Mouse (Mus musculus) gastrocnemius, adult 2 months (tissue): ENCODE measurements around the gene Spag17. TPM values are rescaled to one million over a fixed set of nuclear protein-coding genes. Genes with fewer than 3 reads are reported as not detected.
A peak's percentile ranks its signal among the peaks of the same experiment; 100 is the strongest.

ENCODE experiments used
- DNase-seq: peaks from one replicate; pipeline ENCODE4 v3.0.0; 2022
- H3K27ac ChIP-seq: fragments of 200-600 bp; 2 replicates; pipeline ENCODE4 v1.8.1; 2022; ENCODE audit warnings: mild to moderate bottlenecking
- H3K4me3 ChIP-seq: fragments of 200-600 bp; 2 replicates; pipeline ENCODE4 v1.8.1; 2022; ENCODE audit warnings: mild to moderate bottlenecking, moderate library complexity
- CTCF ChIP-seq: fragments of 200-600 bp; IDR thresholded peaks from 2 replicates; pipeline ENCODE4 v1.8.1; 2022; ENCODE audit warnings: antibody characterized with exemption, mild to moderate bottlenecking, moderate library complexity
- intact Hi-C: fragments of 180-260 bp; cut with DNase I; formaldehyde crosslinking; loops from one replicate; pipeline ENCODE4 v1.15.1; 2025
- total RNA-seq, 2 experiments: library from RNA; stranded (reverse); gene quantifications; 2 replicates each; pipeline ENCODE4 v1.2.3; 2021

Spag17 gene
- total RNA-seq, 2 experiments from 2014 or later = not detected

DNA sequence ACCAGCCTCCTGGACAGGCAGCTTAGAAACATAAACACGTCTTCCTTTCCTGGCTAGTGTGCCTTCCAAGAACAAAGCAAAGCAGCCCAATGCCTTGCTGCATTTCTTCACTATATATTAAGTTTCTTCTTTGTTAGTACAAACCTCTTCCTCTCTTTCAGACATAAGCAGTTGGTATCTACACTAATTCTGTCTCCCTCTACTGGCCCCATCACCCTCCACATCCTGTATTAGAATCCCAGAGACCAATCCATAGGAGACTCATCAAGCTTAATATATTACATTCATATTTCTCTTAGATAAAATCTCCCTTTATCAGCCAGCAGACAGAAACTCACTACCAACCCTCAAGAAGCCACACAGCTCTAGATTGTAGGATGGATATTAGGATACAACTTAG lies 237.2 kb downstream of the Spag17 start:
- no peak overlapping the region for H3K4me3 ChIP-seq
- no peak for TF ChIP-seq CTCF
- DNase-seq = no peak
- H3K27ac ChIP-seq = no peak overlapping the region
- intact Hi-C loops = no loop called here

DNA sequence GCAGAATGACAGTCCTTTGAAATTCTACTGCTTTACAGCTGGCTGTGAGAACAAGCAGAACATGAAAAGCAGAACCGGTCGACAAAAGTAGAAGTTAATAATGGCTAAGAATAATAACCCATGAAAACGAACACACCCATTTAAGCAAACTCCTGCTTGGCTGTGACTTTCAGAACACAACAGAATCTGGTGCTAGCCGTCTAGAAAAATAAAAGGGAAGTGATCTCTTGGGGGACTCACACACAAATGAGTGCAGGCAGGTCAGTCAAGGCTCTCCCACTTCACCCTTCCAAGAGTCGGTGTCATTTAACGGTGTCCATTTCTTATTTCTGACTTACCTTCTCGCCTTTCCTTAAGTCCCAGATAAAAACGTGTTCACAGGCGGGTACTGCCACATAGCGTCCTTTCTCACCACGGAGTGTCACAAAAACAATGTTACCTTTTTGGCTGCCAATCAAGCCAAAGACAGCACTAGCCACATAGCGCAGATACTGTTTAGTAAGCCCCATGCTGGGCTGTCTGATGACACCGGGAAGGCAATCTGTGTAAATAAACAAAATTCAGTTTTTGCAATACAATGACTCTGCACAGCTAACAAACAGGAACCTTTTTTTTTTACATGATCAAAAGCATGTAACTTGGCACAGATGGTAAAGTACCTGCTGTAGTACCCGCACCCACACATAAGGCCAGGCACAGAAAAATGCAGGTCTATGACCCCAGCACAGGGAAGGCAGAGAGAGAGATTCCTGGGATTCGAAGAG lies 275.7 kb downstream of the Spag17 start:
- intact Hi-C loops = loop anchor here (10.0 kb wide), 1 partner anchor 524 kb away; the partner anchor contains the start of gene Man1a2
- TF ChIP-seq CTCF = no peak
- no peak overlapping the region for H3K27ac ChIP-seq
- no peak for DNase-seq
- peak overlapping the region; percentile 85 for H3K4me3 ChIP-seq

DNA sequence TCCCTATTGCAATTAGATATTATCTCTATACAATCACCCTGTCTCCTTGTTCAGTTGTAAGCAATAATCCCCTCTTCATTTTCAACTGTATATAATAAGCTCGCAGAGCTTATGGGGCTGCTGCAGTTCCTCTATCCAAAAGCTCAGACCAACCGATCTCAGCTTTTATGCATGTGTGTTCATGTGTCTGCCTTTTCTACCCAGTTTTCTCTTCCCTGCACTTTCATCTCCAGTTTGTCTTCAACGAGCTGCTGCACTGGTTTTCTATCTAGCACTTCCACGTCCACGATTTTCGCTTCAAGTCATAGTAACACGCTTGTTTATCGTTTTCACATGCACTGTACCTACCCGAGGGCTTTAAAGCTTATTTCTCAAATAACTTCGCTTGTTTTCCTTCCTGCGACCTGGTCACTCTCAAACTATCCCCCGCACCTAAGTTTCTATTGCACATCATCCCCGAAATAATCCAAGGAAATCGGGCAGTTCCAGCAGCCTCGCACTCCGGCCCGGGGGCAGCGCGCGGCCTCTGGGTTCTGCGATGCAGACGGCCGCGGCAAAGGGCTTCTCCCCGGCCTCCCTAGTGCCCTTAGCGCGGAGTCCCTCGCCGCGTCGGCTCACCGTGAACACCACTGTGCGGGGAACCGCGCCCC lies 276.6 kb downstream of the Spag17 start:
- H3K4me3 ChIP-seq = peak overlapping the region; percentile 85
- intact Hi-C loops = loop anchor here (10.0 kb wide), 1 partner anchor 523 kb away; the partner anchor contains the start of gene Man1a2
- no peak for DNase-seq
- H3K27ac ChIP-seq = peak overlapping the region; percentile 92
- TF ChIP-seq CTCF = no peak

DNA sequence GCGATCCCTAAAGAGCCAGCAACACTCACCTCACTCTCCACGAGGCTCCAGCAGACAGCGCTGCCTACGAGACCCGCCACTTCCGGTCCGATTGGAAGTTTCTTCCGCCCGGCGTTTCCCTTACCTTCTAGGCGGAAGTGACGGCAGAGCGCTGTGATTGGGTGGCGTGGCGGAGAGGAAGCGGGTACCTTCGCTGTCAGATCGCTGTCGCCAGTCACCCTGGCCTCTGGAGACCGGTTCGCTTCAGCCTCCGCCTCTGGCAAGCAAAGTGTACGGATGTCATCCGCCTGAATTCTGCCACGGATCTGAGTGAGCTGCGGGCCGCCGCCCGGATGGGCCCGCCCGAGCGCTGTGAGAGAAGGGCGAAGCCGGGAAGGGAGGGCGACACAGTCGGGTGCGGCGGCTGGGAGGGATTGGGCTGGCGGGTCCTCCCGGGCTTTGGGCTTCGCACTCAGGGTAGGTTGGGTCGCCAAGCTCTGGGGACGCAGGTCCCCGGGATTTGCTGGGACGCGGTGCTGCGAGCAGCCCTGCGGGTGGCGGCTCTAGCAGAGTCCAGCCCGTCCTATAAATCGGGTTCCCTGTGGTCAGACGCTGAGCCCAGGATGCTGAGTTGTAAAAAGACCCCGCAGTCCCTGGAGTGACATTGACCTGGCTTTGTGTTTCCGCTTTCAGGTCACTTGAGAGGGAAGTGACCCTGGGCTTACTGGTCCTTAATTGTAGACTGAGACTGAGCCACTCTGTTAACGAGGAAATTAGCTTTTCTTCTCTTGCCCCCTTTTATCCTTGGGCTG lies 277.3 kb downstream of the Spag17 start, which contains the start of the genes Gdap2 and Wdr3:
Gdap2 (plus strand) TSS at position 67 of the 791 bp plus-strand sequence.
Wdr3 (minus strand) TSS at position 93 of the 791 bp plus-strand sequence.
- no peak for TF ChIP-seq CTCF
- peak; percentile 96 for DNase-seq
- intact Hi-C loops = loop anchor here (10.0 kb wide), 1 partner anchor 522 kb away; the partner anchor contains the start of gene Man1a2
- H3K27ac ChIP-seq = peak within 1 kb of the TSS; percentile 92
- peak within 1 kb of the TSS; percentile 85 for H3K4me3 ChIP-seq

DNA sequence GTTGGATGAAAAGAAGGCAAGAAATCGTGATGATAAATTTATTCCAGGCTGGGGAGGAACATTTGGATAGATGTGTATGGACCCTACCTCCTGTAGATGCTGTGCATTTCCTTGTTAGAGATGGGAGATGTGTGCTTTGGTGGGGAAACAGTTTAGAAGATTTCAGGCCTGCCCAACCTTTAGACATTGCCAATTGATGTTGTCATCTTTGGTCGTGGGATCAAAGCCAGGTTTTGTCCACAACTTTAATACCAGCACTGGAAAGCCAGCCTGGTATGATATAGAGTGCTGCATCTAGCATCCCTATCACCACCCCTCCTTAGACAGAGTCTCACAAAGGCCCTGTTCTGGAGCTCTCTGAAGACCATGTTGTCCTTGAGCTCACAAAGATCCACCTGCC lies 278.4 kb downstream of the Spag17 start:
- Histone ChIP-seq H3K4me3 (peak overlapping the region; percentile 23), H3K27ac (no peak overlapping the region)
- no peak for TF ChIP-seq CTCF
- DNase-seq = no peak
- intact Hi-C loops = loop anchor here (10.0 kb wide), 1 partner anchor 521 kb away; the partner anchor contains the start of gene Man1a2

DNA sequence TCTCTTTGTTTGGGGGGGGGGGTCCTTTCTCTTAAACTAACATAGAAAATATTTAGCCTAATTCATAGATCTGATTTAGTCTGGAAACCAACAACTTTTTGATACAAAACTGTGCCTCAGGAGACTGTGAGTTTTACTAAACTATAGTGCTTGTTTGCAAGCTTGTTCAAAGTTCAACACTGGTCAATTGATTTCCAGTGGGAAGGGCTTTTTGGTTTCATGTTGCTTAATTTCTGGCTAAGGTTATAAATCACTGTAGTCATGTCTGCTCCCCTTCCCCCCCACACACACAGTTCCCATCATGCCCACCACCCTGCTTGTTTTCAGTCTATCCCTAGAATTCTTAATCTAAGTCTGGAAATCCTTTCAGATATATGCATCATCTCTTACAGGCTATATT lies 279.8 kb downstream of the Spag17 start:
- no peak for TF ChIP-seq CTCF
- Histone ChIP-seq H3K4me3 (no peak overlapping the region), H3K27ac (no peak overlapping the region)
- DNase-seq = no peak
- intact Hi-C loops = loop anchor here (10.0 kb wide), 1 partner anchor 520 kb away; the partner anchor contains the start of gene Man1a2

DNA sequence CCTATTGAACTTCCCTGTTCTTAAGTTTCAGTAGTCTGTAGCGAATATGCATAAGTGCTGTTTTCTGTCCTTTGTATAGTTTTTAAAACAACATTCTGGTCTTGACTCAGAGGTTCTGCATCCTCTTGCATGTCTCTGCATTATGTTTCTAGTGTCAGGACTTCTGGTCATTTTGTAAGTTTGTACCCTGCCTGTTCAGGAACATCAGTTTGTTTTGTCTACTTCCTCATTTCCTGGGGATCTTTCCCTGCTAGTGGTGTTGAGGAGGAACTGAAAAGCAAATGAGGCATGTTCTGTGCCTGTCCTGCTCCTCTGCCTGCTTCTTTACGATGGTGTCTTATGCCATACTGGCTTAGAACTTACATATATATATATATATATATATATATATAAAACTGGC lies 290.8 kb downstream of the Spag17 start:
- DNase-seq = no peak
- Histone ChIP-seq H3K27ac (no peak overlapping the region), H3K4me3 (no peak overlapping the region)
- TF ChIP-seq CTCF = no peak
- intact Hi-C loops = no loop called here

- intact Hi-C loops = loop anchor here (10.0 kb wide), 1 partner anchor 304 kb away; the partner anchor contains the start of gene Tent5c
- TF ChIP-seq CTCF = no peak
These were observed 295.3 kb downstream of the Spag17 start for GRCm38 (mm10) chr3:100180471-100180870.

DNA sequence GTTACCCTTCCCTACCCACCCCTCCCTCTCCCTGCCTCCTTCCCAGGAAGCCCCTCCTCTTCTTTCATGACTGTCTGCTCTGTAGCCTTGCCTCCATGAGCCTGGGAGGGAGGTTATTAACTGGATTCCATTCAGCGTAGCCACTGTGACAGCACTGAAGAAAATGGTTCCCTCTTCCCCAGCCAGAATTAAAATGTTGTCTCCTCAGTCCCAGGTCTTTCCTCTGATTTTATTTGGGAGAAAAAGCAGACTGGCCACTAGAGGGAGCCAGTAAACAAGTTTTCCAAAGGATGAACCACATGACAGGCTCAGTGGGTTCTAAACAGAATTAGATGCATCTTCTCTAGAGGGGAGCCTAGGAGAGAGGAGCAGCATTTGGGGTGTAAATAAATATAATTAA lies 304.2 kb downstream of the Spag17 start:
- intact Hi-C loops = loop anchor here (5.0 to 10.0 kb wide), 2 partner anchors 295 to 378 kb away; partner anchors contain the start of gene Tent5c
- Histone ChIP-seq H3K4me3 (no peak overlapping the region), H3K27ac (no peak overlapping the region)
- peak; percentile 33 for DNase-seq
- peak; percentile 76 for TF ChIP-seq CTCF

More at GRCm38 (mm10) chr3:100180471-100180870, 295.3 kb downstream of the Spag17 start:
- no peak for DNase-seq
- no peak overlapping the region for H3K27ac ChIP-seq
- H3K4me3 ChIP-seq = no peak overlapping the region

DNA sequence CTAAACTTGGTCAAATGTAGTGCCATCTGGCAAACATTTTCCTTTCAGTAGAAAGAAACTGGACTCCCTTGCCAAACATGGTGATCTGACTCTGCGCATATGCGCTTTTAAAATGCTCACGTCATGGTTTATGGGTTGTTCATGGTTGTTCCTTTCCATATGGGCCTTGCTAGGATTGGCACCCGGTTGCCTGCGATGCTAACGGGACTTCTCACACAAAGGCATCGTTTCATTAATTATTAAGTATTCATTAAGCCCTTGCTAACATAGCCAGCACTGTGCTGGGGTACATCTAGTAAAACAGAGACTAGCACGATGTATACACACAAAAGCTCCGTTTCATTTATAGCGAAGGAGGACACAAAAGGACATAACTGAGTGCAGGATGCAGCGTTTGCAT lies 304.7 kb downstream of the Spag17 start:
- Histone ChIP-seq H3K4me3 (no peak overlapping the region), H3K27ac (no peak overlapping the region)
- DNase-seq = no peak
- TF ChIP-seq CTCF = no peak
- intact Hi-C loops = loop anchor here (5.0 to 10.0 kb wide), 2 partner anchors 295 to 377 kb away; partner anchors contain the start of gene Tent5c
